Mouse (Mus musculus) hindbrain, postnatal 0 days (tissue): ENCODE data around the gene Syna. TPM values are rescaled to one million over a fixed set of nuclear protein-coding genes. Genes with fewer than 3 reads are reported as not detected.

Source experiments
- ATAC-seq: fragments of 200-750 bp; cut with Nextera tagmentation; 2 replicates; pipeline ENCODE4 v1.8.0; 2017; ENCODE audit warnings: mild to moderate bottlenecking, moderate TSS enrichment, moderate library complexity
- DNase-seq: peaks from one replicate; pipeline ENCODE4 v3.0.0-alpha.2; 2015; ENCODE audit warnings: low spot score
- H3K27ac ChIP-seq: fragments of 300-500 bp; sonication (generic); 2 replicates; pipeline ENCODE4 v1.5.1; 2014; ENCODE audit warnings: mild to moderate bottlenecking
- H3K27me3 ChIP-seq: fragments of 300-500 bp; sonication (generic); 2 replicates; pipeline ENCODE4 v1.6.1; 2014; ENCODE audit warnings: low read length, mixed read lengths; ENCODE audit not compliant: insufficient read depth
- H3K36me3 ChIP-seq: fragments of 300-500 bp; sonication (generic); 2 replicates; pipeline ENCODE4 v1.6.1; 2014; ENCODE audit warnings: low read length, mixed read lengths; ENCODE audit not compliant: insufficient read depth
- H3K4me1 ChIP-seq: fragments of 300-500 bp; sonication (generic); 2 replicates; pipeline ENCODE4 v1.6.1; 2014; ENCODE audit warnings: antibody characterized with exemption, low read length, mixed read lengths; ENCODE audit not compliant: insufficient read depth
- H3K4me2 ChIP-seq: fragments of 300-500 bp; sonication (generic); 2 replicates; pipeline ENCODE4 v1.6.1; 2014; ENCODE audit warnings: low read depth, mild to moderate bottlenecking, low read length, moderate library complexity, mixed read lengths
- H3K4me3 ChIP-seq: fragments of 300-500 bp; sonication (generic); 2 replicates; pipeline ENCODE4 v1.5.1; 2014; ENCODE audit warnings: low read length
- H3K9ac ChIP-seq: fragments of 300-500 bp; sonication (generic); replicated peaks from 2 replicates; pipeline ENCODE4 v1.6.1; 2014; ENCODE audit warnings: mild to moderate bottlenecking, low read length, moderate library complexity, mixed read lengths
- H3K9me3 ChIP-seq: fragments of 300-500 bp; sonication (generic); 2 replicates; pipeline ENCODE4 v1.6.1; 2016; ENCODE audit warnings: low read length, mixed read lengths
- CTCF ChIP-seq: IDR thresholded peaks from 2 replicates; pipeline ENCODE4 v1.5.1; 2016; ENCODE audit warnings: antibody characterized with exemption, control low read depth, low read depth
- WGBS: fragments of 180-500 bp; shearing (Covaris S2); extraction: QIAGEN DNeasy Blood & Tissue Kit; methylation state at CpG from one replicate; pipeline ENCODE4 v1.1.7; 2014; 5-methylcytosine and 5-hydroxymethylcytosine counted together
- microRNA-seq, 2 experiments: library from miRNA; unstranded; fragments of <30 nt; microRNA quantifications; one replicate each; pipeline ENCODE4; 2016
- polyA plus RNA-seq: library from polyadenylated mRNA; unstranded; fragments of >200 nt; fragmentation: Nextera tagmentation; extraction: Ambion mirVana; gene quantifications from 2 replicates; pipeline ENCODE4 v1.2.1, GENCODE M21; 2015
- total RNA-seq: library from RNA; depleted of rRNA; stranded (reverse); fragments of >200 nt; gene quantifications from 2 replicates; pipeline ENCODE4 v1.2.3, GENCODE M21; 2014; rRNA removed

Gene Syna
- total and polyA plus RNA-seq, 2 experiments from 2014 or later, result 0.81 TPM; not detected in 1

DNA sequence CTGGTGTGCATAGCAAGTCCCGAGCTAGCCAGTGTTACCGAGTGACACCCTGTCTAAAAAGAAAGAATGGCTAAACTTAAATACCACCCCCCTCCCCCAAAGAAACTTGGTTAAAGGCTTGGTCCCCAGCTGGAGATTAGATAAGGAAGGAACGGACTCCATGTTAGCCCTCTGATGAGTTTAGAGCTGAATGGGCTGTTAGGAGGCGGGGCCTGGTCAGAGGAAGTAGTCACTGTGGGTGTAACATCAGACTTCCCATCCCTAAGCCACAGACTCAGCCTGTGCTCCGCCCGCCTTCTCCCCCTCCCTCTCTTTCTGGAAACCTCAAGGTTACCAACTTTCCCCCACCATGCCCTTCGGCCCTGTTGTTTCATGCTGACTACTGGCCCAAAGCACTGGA lies 38.2 kb downstream of the Syna start:
- no peaks in the 10 kb centered on the region for H3K27me3 ChIP-seq

DNA sequence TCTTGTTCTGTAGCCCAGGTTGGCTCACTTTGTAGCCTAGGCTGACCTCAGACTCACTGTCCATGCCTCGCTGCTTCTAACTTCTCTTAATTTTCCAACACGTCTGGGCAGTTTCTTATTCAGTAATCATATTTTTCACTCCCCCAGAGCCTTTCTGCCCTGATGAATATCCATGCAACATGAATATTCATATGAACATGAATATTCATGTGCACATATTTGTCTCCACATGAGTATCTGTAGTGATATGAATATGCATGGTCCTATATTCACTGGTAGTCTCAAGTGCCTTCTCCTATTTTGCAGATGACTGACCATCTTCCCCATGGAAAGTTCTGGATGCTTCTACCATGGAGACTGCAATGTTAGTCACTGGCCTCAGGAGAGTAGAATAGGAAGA lies 38.8 kb downstream of the Syna start:
- ATAC-seq (peak; percentile 43; the same call in 1 of the 2 replicates), DNase-seq (no peak)
- no peaks in the 10 kb centered on the region for H3K27me3 ChIP-seq
- no peak overlapping the region for H3K4me2 ChIP-seq
- no peak overlapping the region for H3K27ac ChIP-seq
- no peaks in the 10 kb centered on the region for H3K9me3 ChIP-seq
- no peaks in the 10 kb centered on the region for H3K4me1 ChIP-seq
- peaks cover 40% of the 10 kb centered on the region for H3K36me3 ChIP-seq
- no peak overlapping the region for H3K4me3 ChIP-seq
- no peak for TF ChIP-seq CTCF
- H3K9ac ChIP-seq, result no peak overlapping the region
- WGBS, result 52% methylated on average over 2 of the region's 2 CpGs

More for the DNA sequence above, 38.2 kb downstream of the Syna start:
- H3K9me3 ChIP-seq, result no peaks in the 10 kb centered on the region
- peaks cover 33% of the 10 kb centered on the region for H3K36me3 ChIP-seq
- H3K4me3 ChIP-seq, result no peak overlapping the region
- no peak for TF ChIP-seq CTCF
- H3K4me1 ChIP-seq, result no peaks in the 10 kb centered on the region
- H3K27ac ChIP-seq, result no peak overlapping the region
- 90% methylated on average over 7 of the region's 7 CpGs for WGBS
- ATAC-seq (no peak), DNase-seq (no peak)
- H3K9ac ChIP-seq, result no peak overlapping the region
- H3K4me2 ChIP-seq, result no peak overlapping the region

DNA sequence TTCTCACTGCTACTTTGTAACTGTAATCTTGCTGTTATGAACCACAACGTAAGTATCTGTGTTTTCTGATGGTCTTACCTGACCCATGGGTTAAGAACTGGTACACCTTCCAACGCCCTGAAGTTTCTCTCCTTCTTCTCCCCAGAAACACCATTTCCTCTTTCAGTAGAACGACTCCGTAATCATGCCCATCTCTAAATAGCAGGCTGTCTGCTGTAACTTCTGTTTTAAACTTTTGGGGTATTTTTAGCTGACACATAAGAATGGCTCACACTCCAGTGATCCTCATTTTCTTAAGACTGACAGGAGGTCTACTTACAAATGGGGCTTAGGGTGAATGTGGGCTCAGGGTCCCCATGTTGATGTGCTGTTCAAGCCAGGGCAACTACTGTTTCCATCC lies 39.9 kb downstream of the Syna start:
- no peak overlapping the region for H3K27ac ChIP-seq
- no peak for DNase-seq
- H3K9me3 ChIP-seq, result no peaks in the 10 kb centered on the region
- no peak for TF ChIP-seq CTCF
- ATAC-seq, result no peak
- H3K36me3 ChIP-seq, result peaks cover 48% of the 10 kb centered on the region
- H3K4me1 ChIP-seq, result no peaks in the 10 kb centered on the region
- no peak overlapping the region for H3K4me3 ChIP-seq
- 96% methylated on average over 4 of the region's 4 CpGs for WGBS
- H3K27me3 ChIP-seq, result no peaks in the 10 kb centered on the region
- H3K9ac ChIP-seq, result no peak overlapping the region
- H3K4me2 ChIP-seq, result no peak overlapping the region

DNA sequence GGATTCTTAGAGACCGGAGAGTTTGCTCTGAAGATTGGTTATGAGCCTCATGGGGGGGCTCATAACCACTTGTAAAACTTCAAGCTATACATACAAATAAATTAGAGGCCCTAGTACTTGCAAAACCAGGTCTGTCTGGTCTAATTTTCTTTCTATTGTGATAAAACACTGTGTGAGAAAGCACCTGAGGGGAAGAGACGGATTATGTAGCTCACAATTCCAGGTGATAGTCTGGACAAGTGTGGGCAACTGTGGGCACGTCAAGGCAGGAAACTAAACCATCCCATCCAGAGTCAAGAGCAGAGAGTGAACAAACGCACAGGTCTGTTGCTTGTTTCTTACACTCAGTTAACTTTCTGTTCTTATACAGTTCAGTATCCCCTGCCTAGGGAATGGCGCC lies 40.5 kb downstream of the Syna start:
- Histone ChIP-seq H3K4me2 (no peak overlapping the region), H3K27ac (no peak overlapping the region), H3K27me3 (no peaks in the 10 kb centered on the region), H3K9ac (no peak overlapping the region), H3K4me3 (no peak overlapping the region), H3K9me3 (no peaks in the 10 kb centered on the region), H3K4me1 (no peaks in the 10 kb centered on the region), H3K36me3 (peaks cover 54% of the 10 kb centered on the region)
- no peak for TF ChIP-seq CTCF
- ATAC-seq (no peak), DNase-seq (no peak)
- WGBS, result 91% methylated on average over 5 of the region's 5 CpGs

DNA sequence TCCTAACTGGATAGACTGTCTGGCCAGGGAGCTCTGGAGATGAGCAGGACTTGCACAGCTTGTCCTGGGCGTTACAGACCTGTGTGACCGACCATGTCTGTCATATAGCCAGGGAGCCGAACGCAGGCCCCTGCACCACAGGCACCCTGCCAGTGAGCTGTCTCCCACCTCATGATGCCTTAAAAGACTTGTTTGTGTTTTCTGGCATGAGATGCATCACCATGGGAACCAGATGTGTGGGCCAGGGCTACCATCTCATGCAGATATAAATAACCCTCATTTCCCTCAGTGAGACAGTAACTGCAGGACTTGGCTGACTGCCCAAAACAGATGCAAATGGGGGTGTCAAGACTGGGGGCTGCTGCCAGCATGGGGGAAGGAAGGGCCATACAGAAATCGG lies 47.9 kb downstream of the Syna start:
- no peaks in the 10 kb centered on the region for H3K27me3 ChIP-seq
- peaks cover 61% of the 10 kb centered on the region for H3K36me3 ChIP-seq
- TF ChIP-seq CTCF, result no peak
- peak; percentile 86 for DNase-seq
- H3K9me3 ChIP-seq, result no peaks in the 10 kb centered on the region
- no peaks in the 10 kb centered on the region; the same call in 1 of the 2 replicates for H3K4me1 ChIP-seq
- peak; percentile 83 for ATAC-seq
- H3K4me2 ChIP-seq, result no peak overlapping the region
- H3K9ac ChIP-seq, result no peak overlapping the region
- H3K27ac ChIP-seq, result peak overlapping the region; percentile 54; the same call in 1 of the 2 replicates
- 20% methylated on average over 5 of the region's 5 CpGs for WGBS
- no peak overlapping the region for H3K4me3 ChIP-seq

DNA sequence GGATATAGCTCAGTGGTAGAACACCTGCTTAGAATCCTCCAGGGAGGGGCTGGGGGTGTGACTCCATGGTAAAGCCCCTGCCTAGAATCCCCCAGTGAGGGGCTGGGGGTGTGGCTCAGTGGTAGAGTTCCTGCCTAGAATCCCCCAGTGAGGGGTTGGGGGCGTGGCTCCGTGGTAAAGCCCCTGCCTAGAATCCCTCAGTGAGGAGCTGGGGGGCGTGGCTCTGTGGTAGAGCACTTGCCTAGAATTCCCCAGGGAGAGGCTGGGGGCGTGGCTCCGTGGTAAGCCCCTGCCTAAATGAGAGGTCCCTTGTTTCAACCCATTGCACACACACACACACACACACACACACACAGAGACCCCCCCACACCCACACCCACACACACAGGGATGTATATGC lies 49.7 kb downstream of the Syna start:
- Histone ChIP-seq H3K27ac (no peak overlapping the region), H3K9me3 (no peaks in the 10 kb centered on the region), H3K36me3 (peaks cover 45% of the 10 kb centered on the region), H3K9ac (no peak overlapping the region), H3K4me1 (no peaks in the 10 kb centered on the region; the same call in 1 of the 2 replicates), H3K4me3 (no peak overlapping the region), H3K27me3 (no peaks in the 10 kb centered on the region), H3K4me2 (no peak overlapping the region)
- 96% methylated on average over 5 of the region's 5 CpGs for WGBS
- no peak for DNase-seq
- no peak for TF ChIP-seq CTCF
- no peak for ATAC-seq

DNA sequence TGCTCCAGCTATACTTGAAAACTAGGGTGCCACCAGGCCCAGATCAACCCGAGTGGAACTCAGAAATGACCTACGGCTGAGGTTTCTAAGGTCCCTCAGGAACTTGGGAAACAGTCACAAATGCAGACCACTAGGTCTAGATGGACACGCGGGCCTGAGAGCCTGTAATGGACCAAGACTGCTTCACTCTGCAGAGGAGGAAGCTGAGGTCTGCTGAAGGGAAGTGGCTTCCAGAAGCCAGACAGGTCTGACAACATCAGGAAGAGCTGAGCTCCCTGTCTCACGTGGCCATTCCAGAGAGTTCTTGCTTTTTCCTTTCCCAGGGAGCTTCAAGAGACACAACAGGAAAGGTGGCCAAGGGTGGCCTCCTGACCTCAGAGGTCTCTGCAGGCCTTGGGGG lies 51.0 kb downstream of the Syna start:
- WGBS, result 91% methylated on average over 5 of the region's 5 CpGs
- Histone ChIP-seq H3K9me3 (no peaks in the 10 kb centered on the region), H3K4me2 (no peak overlapping the region), H3K4me1 (no peaks in the 10 kb centered on the region; the same call in 1 of the 2 replicates), H3K27me3 (no peaks in the 10 kb centered on the region), H3K4me3 (no peak overlapping the region), H3K36me3 (peaks cover 35% of the 10 kb centered on the region), H3K9ac (no peak overlapping the region), H3K27ac (peak overlapping the region; percentile 26; the same call in 1 of the 2 replicates)
- no peak for DNase-seq
- ATAC-seq, result no peak
- no peak for TF ChIP-seq CTCF

Small RNAs within 50 kb of the gene (microRNA-seq; reads per million reads assigned to microRNA genes)
- gene Mir7228, result 0 to 0.72 reads per million in 2 experiments

Other genes starting within 250 kb of the Syna start
- gene Gtf2i, start 245.4 kb downstream of the Syna start, total RNA-seq, result 103 and 115 TPM in 2 replicates
- 85.6 and 86.1 TPM in 2 replicates for gene Gtf2i, start 245.4 kb downstream of the Syna start, polyA plus RNA-seq
- gene Gtf2ird1, start 103.5 kb downstream of the Syna start, total RNA-seq, result 46.4 and 54.4 TPM in 2 replicates
- 52.7 and 57.7 TPM in 2 replicates for gene Gtf2ird1, start 103.5 kb downstream of the Syna start, polyA plus RNA-seq
- 133 and 150 TPM in 2 replicates for gene Clip2, start 7.7 kb downstream of the Syna start, total RNA-seq
- gene Clip2, start 7.7 kb downstream of the Syna start, polyA plus RNA-seq, result 10.7 and 10.9 TPM in 2 replicates
- 50.9 and 76.3 TPM in 2 replicates for gene Rfc2, start 21.2 kb upstream of the Syna start, total RNA-seq
- 164 and 168 TPM in 2 replicates for gene Rfc2, start 21.2 kb upstream of the Syna start, polyA plus RNA-seq
- gene Lat2, start 54.9 kb upstream of the Syna start, total RNA-seq, result 0.93 and 2.8 TPM in 2 replicates
- 1.6 and 4.8 TPM in 2 replicates for gene Lat2, start 54.9 kb upstream of the Syna start, polyA plus RNA-seq
- gene Eif4h, start 79.3 kb upstream of the Syna start, total RNA-seq, result 472 and 489 TPM in 2 replicates
- 298 and 304 TPM in 2 replicates for gene Eif4h, start 79.3 kb upstream of the Syna start, polyA plus RNA-seq
- 89.7 and 90.6 TPM in 2 replicates for gene Limk1, start 128.4 kb upstream of the Syna start, total RNA-seq
- 19.7 and 20.4 TPM in 2 replicates for gene Limk1, start 128.4 kb upstream of the Syna start, polyA plus RNA-seq
- gene Eln, start 187.2 kb upstream of the Syna start, total RNA-seq, result 31.8 and 43.3 TPM in 2 replicates
- gene Eln, start 187.2 kb upstream of the Syna start, polyA plus RNA-seq, result 30.4 and 47.4 TPM in 2 replicates